Mouse (Mus musculus) embryonic facial prominence, embryonic 14.5 days (tissue): ENCODE data around the gene 4930524J08Rik. TPM values are rescaled to one million over a fixed set of nuclear protein-coding genes. Genes with fewer than 3 reads are reported as not detected.

Experiments used
- ATAC-seq: fragments of 200-750 bp; cut with Nextera tagmentation; 2 replicates; pipeline ENCODE4 v1.8.0; 2017; ENCODE audit warnings: low read depth, moderate number of reproducible peaks, moderate TSS enrichment
- DNase-seq: peaks from one replicate; pipeline ENCODE4 v3.0.0-alpha.2; 2015; ENCODE audit warnings: low spot score
- H3K27ac ChIP-seq: fragments of 300-500 bp; sonication (generic); replicated peaks from 2 replicates; pipeline ENCODE4 v1.5.1; 2014; ENCODE audit warnings: low read depth, mild to moderate bottlenecking, low read length, moderate library complexity
- H3K27me3 ChIP-seq: fragments of 300-500 bp; sonication (generic); replicated peaks from 2 replicates; pipeline ENCODE4 v1.6.1; 2014; ENCODE audit warnings: low read length; ENCODE audit not compliant: control insufficient read depth, insufficient read depth
- H3K36me3 ChIP-seq: fragments of 300-500 bp; sonication (generic); 2 replicates; pipeline ENCODE4 v1.6.1; 2014; ENCODE audit warnings: low read length, mixed read lengths; ENCODE audit not compliant: control insufficient read depth, insufficient read depth
- H3K4me1 ChIP-seq: fragments of 300-500 bp; sonication (generic); 2 replicates; pipeline ENCODE4 v1.6.1; 2014; ENCODE audit warnings: antibody characterized with exemption, low read length; ENCODE audit not compliant: control insufficient read depth, insufficient read depth
- H3K4me2 ChIP-seq: fragments of 300-500 bp; sonication (generic); 2 replicates; pipeline ENCODE4 v1.6.1; 2014; ENCODE audit warnings: low read depth, mild to moderate bottlenecking, low read length, moderate library complexity, mixed read lengths
- H3K4me3 ChIP-seq: fragments of 300-500 bp; sonication (generic); 2 replicates; pipeline ENCODE4 v1.5.1; 2014; ENCODE audit warnings: low read depth, mild to moderate bottlenecking, low read length
- H3K9ac ChIP-seq: fragments of 300-500 bp; sonication (generic); 2 replicates; pipeline ENCODE4 v1.6.1; 2014; ENCODE audit warnings: low read depth, mild to moderate bottlenecking, low read length, moderate library complexity, mixed read lengths
- H3K9me3 ChIP-seq: fragments of 300-500 bp; sonication (generic); 2 replicates; pipeline ENCODE4 v1.6.1; 2016; ENCODE audit warnings: low read length; ENCODE audit not compliant: control insufficient read depth
- WGBS: fragments of 180-500 bp; shearing (Covaris S2); extraction: QIAGEN DNeasy Blood & Tissue Kit; methylation state at CpG from one replicate; pipeline ENCODE4 v1.1.7; 2014; 5-methylcytosine and 5-hydroxymethylcytosine counted together
- polyA plus RNA-seq: library from polyadenylated mRNA; unstranded; fragments of >200 nt; fragmentation: Nextera tagmentation; extraction: Ambion mirVana; gene quantifications from 2 replicates; pipeline ENCODE4 v1.2.1, GENCODE M21; 2014

The 4930524J08Rik gene
- polyA plus RNA-seq, 1 experiment from 2014 or later = 1.7 TPM

DNA sequence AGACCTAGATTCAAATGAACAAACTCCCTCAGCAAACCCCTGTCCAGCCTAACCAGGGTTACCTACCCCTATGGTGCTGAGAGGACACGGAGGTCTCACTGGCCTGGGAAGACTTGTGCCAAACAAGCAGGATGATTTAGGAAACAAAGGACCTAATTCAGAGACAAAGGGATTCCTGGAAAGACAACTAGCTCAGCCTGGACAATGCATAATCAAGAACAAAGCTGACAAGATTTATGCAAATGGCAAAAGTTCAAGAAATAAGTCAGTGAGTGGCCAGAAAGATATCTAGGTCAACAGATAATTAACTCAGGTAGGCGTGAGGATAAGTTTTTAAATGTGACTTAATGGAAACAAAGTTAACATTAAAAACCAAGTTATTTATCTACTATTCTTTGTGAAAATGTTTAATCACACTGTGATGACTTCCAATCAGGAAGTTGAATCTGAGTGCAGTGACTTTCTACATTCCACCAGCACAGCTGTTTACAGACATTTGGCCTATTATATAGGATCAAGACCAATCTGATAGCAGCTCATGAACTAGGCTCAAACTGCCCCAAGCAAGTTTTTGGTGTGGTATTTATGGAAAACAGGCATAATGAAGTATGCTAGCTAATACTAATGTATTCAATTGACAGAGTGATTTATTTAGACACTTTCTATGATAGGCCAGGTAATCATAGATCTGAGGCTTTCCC lies 19.5 kb upstream of the 4930524J08Rik start:
- H3K4me1 ChIP-seq = no peaks in the 10 kb centered on the region
- no peak overlapping the region for H3K27ac ChIP-seq
- H3K4me2 ChIP-seq = no peak overlapping the region
- peaks cover 54% of the 10 kb centered on the region for H3K36me3 ChIP-seq
- H3K4me3 ChIP-seq = no peak overlapping the region
- H3K27me3 ChIP-seq = no peaks in the 10 kb centered on the region
- ATAC-seq (no peak), DNase-seq (no peak)
- H3K9me3 ChIP-seq = no peaks in the 10 kb centered on the region
- H3K9ac ChIP-seq = no peak overlapping the region
- 81% methylated on average over 2 of the region's 2 CpGs for WGBS

GRCm38 (mm10) chr5:99959960-99960359 lies 18.9 kb upstream of the 4930524J08Rik start:
- H3K9me3 ChIP-seq = no peaks in the 10 kb centered on the region
- 89% methylated on average over 2 of the region's 2 CpGs for WGBS
- ATAC-seq (no peak), DNase-seq (no peak)
- H3K27ac ChIP-seq = no peak overlapping the region
- no peaks in the 10 kb centered on the region for H3K27me3 ChIP-seq
- H3K4me3 ChIP-seq = no peak overlapping the region
- no peaks in the 10 kb centered on the region for H3K4me1 ChIP-seq
- peaks cover 59% of the 10 kb centered on the region for H3K36me3 ChIP-seq
- no peak overlapping the region for H3K9ac ChIP-seq
- no peak overlapping the region for H3K4me2 ChIP-seq

DNA sequence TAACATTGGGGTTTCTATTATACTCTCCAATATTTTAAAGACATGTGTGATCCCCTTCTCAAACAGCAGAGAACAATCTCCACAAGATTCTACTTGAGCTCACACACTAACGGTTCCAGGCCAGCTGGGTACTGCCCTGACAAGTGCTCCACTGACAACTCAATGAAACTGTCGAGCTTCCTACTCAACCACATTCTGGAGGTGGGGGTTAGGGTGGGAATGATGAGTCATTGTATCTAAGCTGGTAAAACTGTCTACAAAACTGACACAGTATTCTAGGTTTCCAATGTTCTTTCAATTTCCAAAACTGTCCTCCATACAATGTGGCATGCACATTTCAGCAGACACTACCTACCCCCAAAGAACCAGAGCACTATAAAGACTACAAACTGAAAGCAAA lies 4.9 kb upstream of the 4930524J08Rik start:
- 18% methylated on average over 2 of the region's 2 CpGs for WGBS
- Histone ChIP-seq H3K27ac (0 out of 2 replicates have a peak overlapping the region, but pooled peaks have one; percentile 21), H3K9ac (no peak overlapping the region), H3K4me2 (peak overlapping the region; percentile 93), H3K4me3 (no peak overlapping the region), H3K27me3 (no peaks in the 10 kb centered on the region), H3K4me1 (peaks cover 32% of the 10 kb centered on the region), H3K36me3 (peaks cover 32% of the 10 kb centered on the region), H3K9me3 (no peaks in the 10 kb centered on the region)
- peak; percentile 53 for DNase-seq
- ATAC-seq = no peak

DNA sequence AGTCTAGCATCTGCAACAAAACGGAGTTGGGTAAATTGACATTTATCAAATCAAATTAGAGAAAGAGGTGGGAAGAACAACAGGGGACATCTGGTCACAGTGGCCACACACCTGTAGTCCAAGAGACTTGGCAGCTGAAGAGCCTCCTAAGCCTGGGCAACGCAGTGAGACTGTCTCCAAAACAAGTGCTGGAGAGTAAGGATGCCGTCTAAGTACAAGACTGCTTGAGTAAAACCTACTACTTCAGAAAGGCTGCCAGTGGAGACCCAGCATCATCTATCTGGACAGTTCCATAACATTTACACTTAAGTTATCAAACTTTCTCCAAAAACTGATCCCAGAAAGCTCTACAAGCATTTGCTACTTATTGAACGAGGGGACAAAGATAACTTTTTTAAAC lies 3.8 kb upstream of the 4930524J08Rik start:
- Histone ChIP-seq H3K4me3 (peak overlapping the region; percentile 3; the same call in 1 of the 2 replicates), H3K36me3 (peaks cover 27% of the 10 kb centered on the region), H3K27ac (no peak overlapping the region), H3K4me1 (peaks cover 36% of the 10 kb centered on the region), H3K9me3 (no peaks in the 10 kb centered on the region), H3K4me2 (peak overlapping the region; percentile 93), H3K9ac (0 out of 2 replicates have a peak overlapping the region, but pooled peaks have one; percentile 6), H3K27me3 (no peaks in the 10 kb centered on the region)
- WGBS = 53% methylated on average over 4 of the region's 4 CpGs
- DNase-seq (no peak), ATAC-seq (no peak)

DNA sequence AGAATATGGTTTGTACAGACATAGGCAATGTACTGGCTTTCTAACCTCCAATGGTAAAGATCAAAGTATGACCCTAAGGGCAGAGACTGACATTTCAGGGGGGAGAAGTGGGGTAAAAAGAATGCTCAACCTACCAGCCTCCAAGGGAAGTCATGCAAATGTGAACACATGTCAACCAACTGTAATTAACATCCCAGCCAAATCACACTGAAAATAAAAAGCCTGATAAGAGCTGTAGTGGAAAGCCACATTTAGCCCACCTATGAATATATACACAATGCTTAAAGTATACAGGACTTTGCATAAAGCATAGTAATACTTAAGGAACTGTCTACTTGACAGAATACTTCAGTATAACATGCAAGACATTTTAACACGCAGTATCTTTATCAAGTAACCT lies 3.1 kb upstream of the 4930524J08Rik start:
- Histone ChIP-seq H3K9me3 (0 out of 2 replicates have a peak, but pooled peaks cover 4% of the 10 kb centered on the region), H3K9ac (0 out of 2 replicates have a peak overlapping the region, but pooled peaks have one; percentile 17), H3K27ac (no peak overlapping the region), H3K4me1 (peaks cover 36% of the 10 kb centered on the region), H3K4me2 (peak overlapping the region; percentile 93), H3K4me3 (peak overlapping the region; percentile 99), H3K36me3 (peaks cover 20% of the 10 kb centered on the region), H3K27me3 (no peaks in the 10 kb centered on the region)
- DNase-seq = no peak
- 54% methylated on average over 1 of the region's 1 CpGs for WGBS
- ATAC-seq = no peak

- ATAC-seq (no peak), DNase-seq (peak; percentile 26)
- H3K4me3 ChIP-seq = peak overlapping the region; percentile 99
- H3K36me3 ChIP-seq = peaks cover 17% of the 10 kb centered on the region; the same call in 1 of the 2 replicates
- 0 out of 2 replicates have a peak, but pooled peaks cover 4% of the 10 kb centered on the region for H3K9me3 ChIP-seq
- peaks cover 36% of the 10 kb centered on the region for H3K4me1 ChIP-seq
- H3K4me2 ChIP-seq = peak overlapping the region; percentile 93
- peak overlapping the region; percentile 99 for H3K9ac ChIP-seq
- no peaks in the 10 kb centered on the region for H3K27me3 ChIP-seq
- H3K27ac ChIP-seq = no peak overlapping the region
- WGBS = 6% methylated on average over 8 of the region's 8 CpGs
These were observed 2.4 kb upstream of the 4930524J08Rik start for GRCm38 (mm10) chr5:99976334-99976955.

- peak overlapping the region; percentile 99 for H3K9ac ChIP-seq
- peaks cover 11% of the 10 kb centered on the region; the same call in 1 of the 2 replicates for H3K36me3 ChIP-seq
- WGBS = 1% methylated on average over 43 of the region's 50 CpGs
- peak overlapping the region; percentile 100 for H3K27ac ChIP-seq
- H3K4me3 ChIP-seq = peak overlapping the region; percentile 99
- peaks cover 35% of the 10 kb centered on the region for H3K4me1 ChIP-seq
- H3K27me3 ChIP-seq = no peaks in the 10 kb centered on the region
- H3K4me2 ChIP-seq = peak overlapping the region; percentile 93
- DNase-seq (peak; percentile 93), ATAC-seq (peak; percentile 54)
- 0 out of 2 replicates have a peak, but pooled peaks cover 4% of the 10 kb centered on the region for H3K9me3 ChIP-seq
These were observed 1.2 kb upstream of the 4930524J08Rik start for GRCm38 (mm10) chr5:99977516-99978301.

GRCm38 (mm10) chr5:99983452-99984061 lies 4.7 kb downstream of the 4930524J08Rik start:
- Histone ChIP-seq H3K36me3 (no peaks in the 10 kb centered on the region), H3K27ac (no peak overlapping the region), H3K27me3 (no peaks in the 10 kb centered on the region), H3K4me2 (no peak overlapping the region), H3K4me1 (peaks cover 3% of the 10 kb centered on the region; the same call in 1 of the 2 replicates), H3K4me3 (no peak overlapping the region), H3K9ac (no peak overlapping the region), H3K9me3 (0 out of 2 replicates have a peak, but pooled peaks cover 4% of the 10 kb centered on the region)
- WGBS = 86% methylated on average over 9 of the region's 9 CpGs
- ATAC-seq (no peak), DNase-seq (no peak)
